Mouse (Mus musculus) liver, embryonic 14.5 days (tissue): ENCODE results near the gene Tas2r137. TPM values are rescaled to one million over a fixed set of nuclear protein-coding genes. Genes with fewer than 3 reads are reported as not detected.

Experiments used
- ATAC-seq: fragments of 200-750 bp; cut with Nextera tagmentation; 2 replicates; pipeline ENCODE4 v1.8.0; 2017; ENCODE audit warnings: moderate number of reproducible peaks, mild to moderate bottlenecking, moderate library complexity; ENCODE audit not compliant: insufficient read depth
- DNase-seq, 3 experiments: peaks; one replicate each; pipeline ENCODE4 v3.0.0-alpha.2; 2012 to 2013; ENCODE audit warnings: low read depth in 3 of 3, low spot score in 3 of 3
- H3K27ac ChIP-seq: fragments of 300-500 bp; sonication (generic); 2 replicates; pipeline ENCODE4 v1.5.1; 2014; ENCODE audit warnings: moderate library complexity, mild to moderate bottlenecking, control low read depth, inconsistent platforms
- H3K27me3 ChIP-seq: fragments of 300-500 bp; sonication (generic); 2 replicates; pipeline ENCODE4 v1.6.1; 2014; ENCODE audit warnings: mild to moderate bottlenecking, low read length, moderate library complexity; ENCODE audit not compliant: control insufficient read depth, insufficient read depth
- H3K36me3 ChIP-seq: fragments of 300-500 bp; sonication (generic); replicated peaks from 2 replicates; pipeline ENCODE4 v1.6.1; 2014; ENCODE audit warnings: low read depth; ENCODE audit not compliant: control insufficient read depth, insufficient read depth
- H3K4me1 ChIP-seq, 2 experiments: fragments of 200-500 bp in 1 of 2; fragments of 300-500 bp in 1 of 2; sonication (generic) in 1 of 2; replicated peaks; 2 replicates each; pipeline ENCODE4 v1.6.1; 2012 to 2014; ENCODE audit warnings: antibody characterized with exemption in 1 of 2, inconsistent platforms in 1 of 2, low read length in 1 of 2; ENCODE audit not compliant: control insufficient read depth in 2 of 2, insufficient read depth in 2 of 2
- H3K4me2 ChIP-seq: fragments of 300-500 bp; sonication (generic); 2 replicates; pipeline ENCODE4 v1.6.1; 2014; ENCODE audit warnings: low read depth, mild to moderate bottlenecking, control low read depth, moderate library complexity
- H3K4me3 ChIP-seq, 2 experiments: fragments of 200-500 bp in 1 of 2; fragments of 300-500 bp in 1 of 2; sonication (generic) in 1 of 2; 2 replicates each; pipeline ENCODE4 v1.5.1; 2012 to 2014; ENCODE audit warnings: low read depth in 2 of 2, low read length in 2 of 2, mild to moderate bottlenecking in 2 of 2, control low read depth in 1 of 2, inconsistent platforms in 1 of 2, moderate library complexity in 1 of 2; ENCODE audit not compliant: insufficient read depth in 1 of 2
- H3K9ac ChIP-seq: fragments of 300-500 bp; sonication (generic); replicated peaks from 2 replicates; pipeline ENCODE4 v1.6.1; 2014; ENCODE audit warnings: mild to moderate bottlenecking, control low read depth, moderate library complexity
- H3K9me3 ChIP-seq: fragments of 300-500 bp; sonication (generic); 2 replicates; pipeline ENCODE4 v1.6.1; 2016; ENCODE audit warnings: low read length, mixed read lengths; ENCODE audit not compliant: control insufficient read depth
- CTCF ChIP-seq: IDR thresholded peaks from 2 replicates; pipeline ENCODE4 v1.5.1; 2016; ENCODE audit warnings: antibody characterized with exemption, low read depth, control low read depth
- EP300 ChIP-seq: IDR thresholded peaks from 2 replicates; pipeline ENCODE4 v1.6.1; 2016; ENCODE audit warnings: antibody characterized with exemption, low read depth
- WGBS: fragments of 180-500 bp; shearing (Covaris S2); extraction: QIAGEN DNeasy Blood & Tissue Kit; methylation state at CpG from one replicate; pipeline ENCODE4 v1.1.7; 2014; ENCODE audit not compliant: insufficient replicate concordance; 5-methylcytosine and 5-hydroxymethylcytosine counted together
- polyA plus RNA-seq, 2 experiments: library from polyadenylated mRNA; depleted of rRNA in 1 of 2; stranded (reverse) in 1 of 2; unstranded in 1 of 2; fragments of >200 nt; fragmentation: Nextera tagmentation in 1 of 2; extraction: Ambion mirVana in 1 of 2; gene quantifications; 2 replicates each; pipeline versions ENCODE4 v1.2.1 to v1.2.3; 2012 to 2014

The Tas2r137 gene
- polyA plus RNA-seq (2012; rRNA removed) (not detected in 2 replicates), polyA plus RNA-seq (2014; fragmentation: Nextera tagmentation; extraction: Ambion mirVana) (not detected in 2 replicates)

DNA sequence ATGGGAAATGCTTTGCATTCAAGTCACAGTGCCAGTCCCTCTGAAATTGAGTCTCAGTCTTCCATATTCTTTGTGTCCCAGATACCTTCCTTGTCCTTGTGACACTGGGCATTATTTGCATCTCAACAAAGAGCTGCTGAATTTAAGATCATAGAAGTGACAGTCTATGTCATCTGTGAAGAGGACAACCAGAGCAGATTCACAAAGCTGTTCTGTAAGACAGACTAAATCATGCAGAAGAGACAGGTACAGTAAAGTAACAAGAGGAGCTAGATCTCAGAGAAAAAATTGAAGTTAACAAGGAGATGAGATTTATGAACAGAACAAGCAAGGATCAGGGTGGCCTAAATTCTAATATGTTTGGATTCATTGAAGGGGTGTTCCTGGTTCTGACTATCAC lies at the start of gene Tas2r137:
Gene Tas2r137, plus strand, starts transcription at position 301 of the 400 bp plus-strand sequence.
- Histone ChIP-seq H3K9ac (no peak within 1 kb of the TSS), H3K4me1 (no peaks in the 10 kb centered on the region), H3K4me3 (no peak within 1 kb of the TSS), H3K27ac (no peak within 1 kb of the TSS), H3K9me3 (no peaks in the 10 kb centered on the region), H3K27me3 (no peaks in the 10 kb centered on the region), H3K4me2 (no peak within 1 kb of the TSS), H3K36me3 (no peaks in the 10 kb centered on the region)
- DNase-seq (no peak), ATAC-seq (no peak)
- no peak for TF ChIP-seq CTCF

DNA sequence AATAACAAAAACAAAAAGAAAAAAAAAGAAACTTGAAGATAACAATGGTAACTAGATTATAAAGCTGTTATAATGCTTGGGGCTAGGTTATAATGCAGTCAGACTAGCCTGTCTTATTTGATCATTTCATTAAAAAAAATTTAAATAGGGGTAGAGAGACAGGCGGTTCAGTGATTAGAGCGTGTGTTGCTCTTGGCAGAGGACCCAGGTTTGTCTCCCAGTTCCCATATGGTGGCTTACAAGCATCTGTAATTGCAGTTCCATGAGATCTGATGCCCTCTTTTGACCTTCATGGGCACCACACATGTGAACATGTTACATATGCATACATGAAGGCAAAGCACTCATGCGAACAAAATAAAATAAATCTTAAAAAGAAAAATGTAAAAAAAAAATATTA lies 49.8 kb upstream of the Tas2r137 start:
- H3K4me2 ChIP-seq, result no peak overlapping the region
- H3K4me3 ChIP-seq, result no peak overlapping the region
- WGBS, result 62% methylated on average over 3 of the region's 3 CpGs
- no peaks in the 10 kb centered on the region for H3K4me1 ChIP-seq
- H3K27ac ChIP-seq, result no peak overlapping the region
- peaks cover 7% of the 10 kb centered on the region; the same call in 1 of the 2 replicates for H3K27me3 ChIP-seq
- ATAC-seq (no peak), DNase-seq (no peak)
- no peak overlapping the region for H3K9ac ChIP-seq
- H3K36me3 ChIP-seq, result no peaks in the 10 kb centered on the region
- TF ChIP-seq EP300 (no peak), CTCF (no peak)
- no peaks in the 10 kb centered on the region for H3K9me3 ChIP-seq

DNA sequence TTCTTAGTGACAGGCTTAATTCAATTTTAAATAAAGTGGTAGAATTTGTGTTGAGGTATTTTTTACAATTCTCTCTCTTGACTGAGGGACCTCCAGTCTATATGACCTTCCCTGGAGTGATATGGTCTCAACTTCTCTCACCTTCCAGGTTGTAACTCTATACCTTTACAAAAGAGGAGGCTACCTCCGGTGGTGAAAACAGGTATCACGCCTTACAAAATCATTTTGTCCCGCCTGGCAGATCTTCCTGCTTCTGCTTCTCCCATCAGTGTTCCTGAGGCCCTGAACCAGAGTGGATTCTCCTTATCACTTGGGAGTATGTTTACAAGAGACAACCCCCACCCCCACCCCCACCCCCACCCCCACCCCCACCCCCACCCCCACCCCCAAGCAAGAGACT lies 49.3 kb upstream of the Tas2r137 start:
- Histone ChIP-seq H3K4me2 (no peak overlapping the region), H3K9me3 (no peaks in the 10 kb centered on the region), H3K9ac (no peak overlapping the region), H3K27ac (no peak overlapping the region), H3K36me3 (no peaks in the 10 kb centered on the region), H3K4me3 (no peak overlapping the region), H3K4me1 (no peaks in the 10 kb centered on the region), H3K27me3 (peaks cover 4% of the 10 kb centered on the region; the same call in 1 of the 2 replicates)
- 42% methylated on average over 3 of the region's 3 CpGs for WGBS
- 0 out of 2 replicates have a peak, but pooled peaks have one; percentile 11 for TF ChIP-seq CTCF
- no peak for TF ChIP-seq EP300
- no peak for ATAC-seq
- no peak for DNase-seq

DNA sequence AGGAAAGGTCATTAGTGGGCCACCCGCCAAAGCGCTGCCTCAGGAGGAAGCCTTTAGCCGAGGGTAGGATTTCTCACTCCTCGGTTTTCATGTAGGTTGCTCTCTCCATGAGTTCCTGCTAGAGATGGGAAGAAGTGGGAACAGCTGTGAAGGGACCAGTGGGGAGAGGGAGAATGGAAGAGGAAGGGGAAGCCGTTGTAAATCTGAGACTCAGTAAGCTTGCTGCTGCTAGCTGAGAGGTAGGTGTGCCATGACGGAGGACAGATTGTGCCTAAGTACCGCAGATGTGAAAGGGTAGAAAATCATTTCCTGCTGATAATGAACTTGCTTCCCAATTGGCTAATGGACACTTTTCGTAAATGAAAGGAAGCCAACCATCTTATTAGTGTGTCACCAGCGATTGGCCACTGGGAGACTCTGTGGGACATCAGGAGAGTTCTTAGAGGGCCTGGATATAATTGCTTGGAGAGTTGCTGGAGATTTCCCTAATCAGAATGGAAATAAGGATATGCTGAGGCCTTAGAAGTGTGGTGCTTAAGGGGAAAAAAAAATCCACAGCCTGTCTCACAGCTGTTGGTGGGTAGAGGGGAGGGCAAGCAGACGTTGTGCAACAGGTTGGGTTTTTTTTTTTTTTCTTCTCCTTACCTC lies 47.6 kb upstream of the Tas2r137 start:
- ATAC-seq, result no peak
- H3K9ac ChIP-seq, result no peak overlapping the region
- no peaks in the 10 kb centered on the region for H3K27me3 ChIP-seq
- no peaks in the 10 kb centered on the region for H3K9me3 ChIP-seq
- no peak overlapping the region for H3K4me2 ChIP-seq
- H3K4me3 ChIP-seq, result no peak overlapping the region
- TF ChIP-seq CTCF (no peak), EP300 (no peak)
- no peaks in the 10 kb centered on the region for H3K36me3 ChIP-seq
- H3K4me1 ChIP-seq, result no peaks in the 10 kb centered on the region
- H3K27ac ChIP-seq, result no peak overlapping the region
- no peak for DNase-seq
- 22% methylated on average over 10 of the region's 10 CpGs for WGBS

DNA sequence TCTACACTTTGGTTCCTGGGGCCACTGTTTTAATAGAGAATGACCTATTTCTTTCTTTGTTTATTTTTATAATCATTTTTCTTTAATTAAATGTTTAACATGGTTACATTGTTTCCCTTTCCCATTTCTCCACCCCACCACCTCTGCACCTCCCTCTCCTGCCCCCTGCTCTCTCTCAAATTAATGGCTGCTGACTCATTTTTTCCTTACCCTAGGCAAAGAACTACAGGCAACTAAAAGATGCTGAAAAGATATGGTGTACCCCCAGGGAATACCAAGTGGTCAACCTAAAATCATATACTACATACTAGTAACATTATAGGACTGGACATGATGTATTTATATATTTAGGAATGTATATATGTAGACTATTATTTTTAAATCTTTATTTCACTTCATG lies 42.4 kb upstream of the Tas2r137 start:
- no peak overlapping the region for H3K9ac ChIP-seq
- no peaks in the 10 kb centered on the region for H3K27me3 ChIP-seq
- H3K4me3 ChIP-seq, result no peak overlapping the region
- H3K4me1 ChIP-seq, result no peaks in the 10 kb centered on the region
- no peak for ATAC-seq
- no peak overlapping the region for H3K27ac ChIP-seq
- H3K4me2 ChIP-seq, result no peak overlapping the region
- H3K36me3 ChIP-seq, result no peaks in the 10 kb centered on the region
- TF ChIP-seq CTCF, result no peak
- TF ChIP-seq EP300, result no peak
- DNase-seq, result no peak
- no peaks in the 10 kb centered on the region for H3K9me3 ChIP-seq
